Mouse (Mus musculus): ENCODE measurements around the gene Prdm16. TPM values are rescaled to one million over a fixed set of nuclear protein-coding genes. Genes with fewer than 3 reads are reported as not detected.

The Prdm16 gene
- total RNA-seq, 1 experiment: 3.1 TPM

- TF ChIP-seq ZNF384 (IDR thresholded peaks at IDR 0.05; ENCODE audit: low read depth, low read length) (no peak), MAFK (IDR thresholded peaks at IDR 0.05; ENCODE audit: insufficient read depth, low read depth, low read length) (no peak), ZC3H11A (IDR thresholded peaks at IDR 0.05; ENCODE audit: borderline replicate concordance, low read depth, low read length) (no peak), HCFC1 (IDR thresholded peaks at IDR 0.05; ENCODE audit: borderline replicate concordance, insufficient read depth, low read length) (no peak), CHD2 (IDR thresholded peaks at IDR 0.05; ENCODE audit: low read depth, low read length) (no peak)
- Histone ChIP-seq H3K9ac (ENCODE audit: insufficient read depth, low read depth, low read length, poor library complexity, severe bottlenecking) (no peak overlapping the region), H3K4me1 (ENCODE audit: control insufficient read depth in 2 of 2, insufficient read depth in 2 of 2, low read length in 2 of 2, poor library complexity in 1 of 2) (peaks cover 0 to 6% of the 10 kb centered on the region in 2 experiments; a peak in 1 of 4 replicates), H3K4me3 (ENCODE audit: insufficient read depth in 1 of 2, low read depth in 1 of 2, low read length in 2 of 2, poor library complexity in 1 of 2, severe bottlenecking in 1 of 2) (no peak overlapping the region), H3K27ac (ENCODE audit: insufficient read depth, low read depth, low read length, poor library complexity, severe bottlenecking) (no peak overlapping the region), H3K36me3 (ENCODE audit: control insufficient read depth, insufficient read depth, low read length, poor library complexity, severe bottlenecking) (peaks cover 2% of the 10 kb centered on the region; the same call in 1 of the 2 replicates), H3K9me3 (ENCODE audit: control insufficient read depth, insufficient read depth, low read depth, low read length) (no peaks in the 10 kb centered on the region)
- in situ Hi-C loops (cut with MboI; ENCODE audit: low sequenced_read_pairs in 2 of 2, unreplicated experiment in 2 of 2): no loop called here
- DNase-seq (ENCODE audit: low read depth, low spot score): no peak
Measured at GRCm38 (mm10) chr4:154630763-154631162, 5.9 kb downstream of the Prdm16 start.

- H3K4me3 ChIP-seq (ENCODE audit: insufficient read depth in 1 of 2, low read depth in 1 of 2, low read length in 2 of 2, poor library complexity in 1 of 2, severe bottlenecking in 1 of 2): no peak overlapping the region
- H3K9ac ChIP-seq (ENCODE audit: insufficient read depth, low read depth, low read length, poor library complexity, severe bottlenecking): no peak overlapping the region
- no peaks in the 10 kb centered on the region for H3K9me3 ChIP-seq (ENCODE audit: control insufficient read depth, insufficient read depth, low read depth, low read length)
- TF ChIP-seq MAFK (IDR thresholded peaks at IDR 0.05; ENCODE audit: insufficient read depth, low read depth, low read length) (no peak), CHD2 (IDR thresholded peaks at IDR 0.05; ENCODE audit: low read depth, low read length) (no peak), HCFC1 (IDR thresholded peaks at IDR 0.05; ENCODE audit: borderline replicate concordance, insufficient read depth, low read length) (no peak), ZC3H11A (IDR thresholded peaks at IDR 0.05; ENCODE audit: borderline replicate concordance, low read depth, low read length) (no peak), ZNF384 (IDR thresholded peaks at IDR 0.05; ENCODE audit: low read depth, low read length) (no peak)
- no peak overlapping the region for H3K27ac ChIP-seq (ENCODE audit: insufficient read depth, low read depth, low read length, poor library complexity, severe bottlenecking)
- in situ Hi-C loops (cut with MboI; ENCODE audit: low sequenced_read_pairs in 2 of 2, unreplicated experiment in 2 of 2): no loop called here
- DNase-seq (ENCODE audit: low read depth, low spot score): no peak
- no peaks in the 10 kb centered on the region for H3K36me3 ChIP-seq (ENCODE audit: control insufficient read depth, insufficient read depth, low read length, poor library complexity, severe bottlenecking)
- no peaks in the 10 kb centered on the region for H3K4me1 ChIP-seq (ENCODE audit: control insufficient read depth in 2 of 2, insufficient read depth in 2 of 2, low read length in 2 of 2, poor library complexity in 1 of 2)
Measured at GRCm38 (mm10) chr4:154627419-154628142, 9.1 kb downstream of the Prdm16 start.

GRCm38 (mm10) chr4:154626282-154626681, 10.4 kb downstream of the Prdm16 start:
- in situ Hi-C loops (cut with MboI; ENCODE audit: low sequenced_read_pairs in 2 of 2, unreplicated experiment in 2 of 2): no loop called here
- TF ChIP-seq MAFK (IDR thresholded peaks at IDR 0.05; ENCODE audit: insufficient read depth, low read depth, low read length) (no peak), ZC3H11A (IDR thresholded peaks at IDR 0.05; ENCODE audit: borderline replicate concordance, low read depth, low read length) (no peak), CHD2 (IDR thresholded peaks at IDR 0.05; ENCODE audit: low read depth, low read length) (no peak), ZNF384 (IDR thresholded peaks at IDR 0.05; ENCODE audit: low read depth, low read length) (no peak), HCFC1 (IDR thresholded peaks at IDR 0.05; ENCODE audit: borderline replicate concordance, insufficient read depth, low read length) (no peak)
- no peaks in the 10 kb centered on the region for H3K36me3 ChIP-seq (ENCODE audit: control insufficient read depth, insufficient read depth, low read length, poor library complexity, severe bottlenecking)
- no peaks in the 10 kb centered on the region for H3K9me3 ChIP-seq (ENCODE audit: control insufficient read depth, insufficient read depth, low read depth, low read length)
- H3K9ac ChIP-seq (ENCODE audit: insufficient read depth, low read depth, low read length, poor library complexity, severe bottlenecking): no peak overlapping the region
- no peak overlapping the region for H3K4me3 ChIP-seq (ENCODE audit: insufficient read depth in 1 of 2, low read depth in 1 of 2, low read length in 2 of 2, poor library complexity in 1 of 2, severe bottlenecking in 1 of 2)
- H3K27ac ChIP-seq (ENCODE audit: insufficient read depth, low read depth, low read length, poor library complexity, severe bottlenecking): no peak overlapping the region
- DNase-seq (ENCODE audit: low read depth, low spot score): no peak
- H3K4me1 ChIP-seq (ENCODE audit: control insufficient read depth in 2 of 2, insufficient read depth in 2 of 2, low read length in 2 of 2, poor library complexity in 1 of 2): no peaks in the 10 kb centered on the region

GRCm38 (mm10) chr4:154625710-154626109, 11.0 kb downstream of the Prdm16 start:
- no peaks in the 10 kb centered on the region for H3K9me3 ChIP-seq (ENCODE audit: control insufficient read depth, insufficient read depth, low read depth, low read length)
- DNase-seq (ENCODE audit: low read depth, low spot score): no peak
- no peak overlapping the region for H3K27ac ChIP-seq (ENCODE audit: insufficient read depth, low read depth, low read length, poor library complexity, severe bottlenecking)
- no peak overlapping the region for H3K4me3 ChIP-seq (ENCODE audit: insufficient read depth in 1 of 2, low read depth in 1 of 2, low read length in 2 of 2, poor library complexity in 1 of 2, severe bottlenecking in 1 of 2)
- in situ Hi-C loops (cut with MboI; ENCODE audit: low sequenced_read_pairs in 2 of 2, unreplicated experiment in 2 of 2): no loop called here
- H3K36me3 ChIP-seq (ENCODE audit: control insufficient read depth, insufficient read depth, low read length, poor library complexity, severe bottlenecking): no peaks in the 10 kb centered on the region
- H3K9ac ChIP-seq (ENCODE audit: insufficient read depth, low read depth, low read length, poor library complexity, severe bottlenecking): no peak overlapping the region
- TF ChIP-seq ZC3H11A (IDR thresholded peaks at IDR 0.05; ENCODE audit: borderline replicate concordance, low read depth, low read length) (no peak), CHD2 (IDR thresholded peaks at IDR 0.05; ENCODE audit: low read depth, low read length) (no peak), ZNF384 (IDR thresholded peaks at IDR 0.05; ENCODE audit: low read depth, low read length) (no peak), MAFK (IDR thresholded peaks at IDR 0.05; ENCODE audit: insufficient read depth, low read depth, low read length) (no peak), HCFC1 (IDR thresholded peaks at IDR 0.05; ENCODE audit: borderline replicate concordance, insufficient read depth, low read length) (no peak)
- no peaks in the 10 kb centered on the region for H3K4me1 ChIP-seq (ENCODE audit: control insufficient read depth in 2 of 2, insufficient read depth in 2 of 2, low read length in 2 of 2, poor library complexity in 1 of 2)
